Mouse (Mus musculus) kidney, embryonic 16.5 days (tissue): ENCODE data around the gene Tssk6. TPM values are rescaled to one million over a fixed set of nuclear protein-coding genes. Genes with fewer than 3 reads are reported as not detected.
"Not testable (repeated sequence)": the region's sequence is repeated elsewhere in the genome, so short reads cannot be mapped to it uniquely, and the experiment has no call there.

Experiments
- ATAC-seq: fragments of 200-750 bp; cut with Nextera tagmentation; 2 replicates; pipeline ENCODE4 v1.8.0; 2017; ENCODE audit warnings: moderate TSS enrichment; ENCODE audit not compliant: low FRiP score, low TSS enrichment
- H3K27ac ChIP-seq: fragments of 300-500 bp; sonication (generic); 2 replicates; pipeline ENCODE4 v1.5.1; 2014; ENCODE audit warnings: low read length
- H3K27me3 ChIP-seq: fragments of 300-500 bp; sonication (generic); 2 replicates; pipeline ENCODE4 v1.6.1; 2014; ENCODE audit warnings: low read length, control low read depth, mixed read lengths; ENCODE audit not compliant: insufficient read depth
- H3K36me3 ChIP-seq: fragments of 300-500 bp; sonication (generic); 2 replicates; pipeline ENCODE4 v1.6.1; 2014; ENCODE audit warnings: low read length, control low read depth, mixed read lengths; ENCODE audit not compliant: insufficient read depth
- H3K4me1 ChIP-seq: fragments of 300-500 bp; sonication (generic); 2 replicates; pipeline ENCODE4 v1.6.1; 2014; ENCODE audit warnings: low read length, control low read depth, mixed read lengths; ENCODE audit not compliant: insufficient read depth
- H3K4me2 ChIP-seq: fragments of 300-500 bp; sonication (generic); replicated peaks from 2 replicates; pipeline ENCODE4 v1.6.1; 2014; ENCODE audit warnings: low read depth, low read length
- H3K4me3 ChIP-seq: fragments of 300-500 bp; sonication (generic); 2 replicates; pipeline ENCODE4 v1.5.1; 2014; ENCODE audit warnings: mild to moderate bottlenecking, low read length
- H3K9ac ChIP-seq: fragments of 300-500 bp; sonication (generic); replicated peaks from 2 replicates; pipeline ENCODE4 v1.6.1; 2014; ENCODE audit warnings: low read length
- H3K9me3 ChIP-seq: fragments of 300-500 bp; sonication (generic); 2 replicates; pipeline ENCODE4 v1.6.1; 2016; ENCODE audit warnings: low read length, control low read depth
- WGBS: fragments of 180-500 bp; shearing (Covaris S2); extraction: QIAGEN DNeasy Blood & Tissue Kit; methylation state at CpG from one replicate; pipeline ENCODE4 v1.1.7; 2014; 5-methylcytosine and 5-hydroxymethylcytosine counted together
- polyA plus RNA-seq: library from polyadenylated mRNA; unstranded; fragments of >200 nt; fragmentation: Nextera tagmentation; extraction: Ambion mirVana; gene quantifications from 2 replicates; pipeline ENCODE4 v1.2.1, GENCODE M21; 2015

Gene Tssk6
- polyA plus RNA-seq, 1 experiment from 2014 or later, result 3.8 TPM

GRCm38 (mm10) chr8:69933811-69934210, 31.8 kb downstream of the Tssk6 start:
- 74% methylated on average over 2 of the region's 2 CpGs for WGBS
- ATAC-seq, result no peak

GRCm38 (mm10) chr8:69934582-69934981, 32.6 kb downstream of the Tssk6 start:
- WGBS, result 74% methylated on average over 5 of the region's 5 CpGs
- no peaks in the 10 kb centered on the region for H3K27me3 ChIP-seq
- no peak overlapping the region for H3K4me2 ChIP-seq
- H3K4me3 ChIP-seq, result no peak overlapping the region
- peaks cover 27% of the 10 kb centered on the region for H3K4me1 ChIP-seq
- H3K9ac ChIP-seq, result 0 out of 2 replicates have a peak overlapping the region, but pooled peaks have one; percentile 13
- peaks cover 19% of the 10 kb centered on the region; the same call in 1 of the 2 replicates for H3K36me3 ChIP-seq
- no peaks in the 10 kb centered on the region for H3K9me3 ChIP-seq
- H3K27ac ChIP-seq, result peak overlapping the region; percentile 20; the same call in 1 of the 2 replicates
- ATAC-seq, result no peak

More at GRCm38 (mm10) chr8:69933811-69934210, 31.8 kb downstream of the Tssk6 start:
- Histone ChIP-seq H3K9ac (no peak overlapping the region), H3K27ac (no peak overlapping the region), H3K36me3 (peaks cover 19% of the 10 kb centered on the region; the same call in 1 of the 2 replicates), H3K9me3 (no peaks in the 10 kb centered on the region), H3K4me3 (no peak overlapping the region), H3K4me1 (peaks cover 24% of the 10 kb centered on the region), H3K27me3 (no peaks in the 10 kb centered on the region), H3K4me2 (no peak overlapping the region)

- Histone ChIP-seq H3K27me3 (no peaks in the 10 kb centered on the region), H3K4me3 (no peak overlapping the region), H3K36me3 (peaks cover 19% of the 10 kb centered on the region; the same call in 1 of the 2 replicates), H3K27ac (0 out of 2 replicates have a peak overlapping the region, but pooled peaks have one; percentile 11), H3K4me1 (peaks cover 35% of the 10 kb centered on the region), H3K4me2 (no peak overlapping the region), H3K9me3 (no peaks in the 10 kb centered on the region), H3K9ac (no peak overlapping the region)
- no peak for ATAC-seq
- WGBS, result 100% methylated on average over 3 of the region's 3 CpGs
Measured at GRCm38 (mm10) chr8:69935431-69935830, 33.4 kb downstream of the Tssk6 start.

- Histone ChIP-seq H3K4me3 (no peak overlapping the region), H3K27ac (peak overlapping the region; percentile 81), H3K9ac (peak overlapping the region; percentile 0; the same call in 1 of the 2 replicates), H3K9me3 (no peaks in the 10 kb centered on the region), H3K4me2 (no peak overlapping the region), H3K27me3 (no peaks in the 10 kb centered on the region), H3K4me1 (peaks cover 39% of the 10 kb centered on the region), H3K36me3 (peaks cover 16% of the 10 kb centered on the region; the same call in 1 of the 2 replicates)
- 64% methylated on average over 7 of the region's 7 CpGs for WGBS
- peak; percentile 77 for ATAC-seq
Measured at GRCm38 (mm10) chr8:69936050-69936794, 34.2 kb downstream of the Tssk6 start.

- H3K4me3 ChIP-seq, result no peak overlapping the region
- H3K27ac ChIP-seq, result no peak overlapping the region
- H3K27me3 ChIP-seq, result no peaks in the 10 kb centered on the region
- no peak overlapping the region; the same call in 1 of the 2 replicates for H3K9ac ChIP-seq
- WGBS, result 83% methylated on average over 3 of the region's 3 CpGs
- ATAC-seq, result no peak
- H3K36me3 ChIP-seq, result peaks cover 13% of the 10 kb centered on the region; the same call in 1 of the 2 replicates
- no peak overlapping the region for H3K4me2 ChIP-seq
- no peaks in the 10 kb centered on the region for H3K9me3 ChIP-seq
- peaks cover 39% of the 10 kb centered on the region for H3K4me1 ChIP-seq
Measured at GRCm38 (mm10) chr8:69937466-69937865, 35.5 kb downstream of the Tssk6 start.

- Histone ChIP-seq H3K4me2 (no peak overlapping the region), H3K27me3 (no peaks in the 10 kb centered on the region), H3K9ac (no peak overlapping the region), H3K4me1 (peaks cover 39% of the 10 kb centered on the region), H3K36me3 (peaks cover 13% of the 10 kb centered on the region; the same call in 1 of the 2 replicates), H3K27ac (no peak overlapping the region), H3K4me3 (no peak overlapping the region), H3K9me3 (no peaks in the 10 kb centered on the region)
- no peak for ATAC-seq
- WGBS, result 70% methylated on average over 6 of the region's 6 CpGs
Measured at GRCm38 (mm10) chr8:69938245-69938982, 36.4 kb downstream of the Tssk6 start.

- Histone ChIP-seq H3K4me2 (no peak overlapping the region), H3K4me3 (no peak overlapping the region), H3K4me1 (peaks cover 39% of the 10 kb centered on the region), H3K9ac (no peak overlapping the region), H3K27me3 (no peaks in the 10 kb centered on the region), H3K36me3 (peaks cover 8% of the 10 kb centered on the region; the same call in 1 of the 2 replicates), H3K9me3 (no peaks in the 10 kb centered on the region), H3K27ac (peak overlapping the region; percentile 52)
- peak; percentile 89 for ATAC-seq
- whole genome bisulfite sequencing, result 15% methylated on average over 3 of the region's 3 CpGs
Measured at GRCm38 (mm10) chr8:69939633-69940032, 37.6 kb downstream of the Tssk6 start.

- peaks cover 4% of the 10 kb centered on the region; the same call in 1 of the 2 replicates for H3K36me3 ChIP-seq
- WGBS, result 91% methylated on average over 2 of the region's 2 CpGs
- no peak overlapping the region for H3K4me3 ChIP-seq
- H3K4me1 ChIP-seq, result peaks cover 38% of the 10 kb centered on the region
- H3K9me3 ChIP-seq, result no peaks in the 10 kb centered on the region
- no peaks in the 10 kb centered on the region for H3K27me3 ChIP-seq
- H3K27ac ChIP-seq, result peak overlapping the region; percentile 52
- no peak overlapping the region for H3K4me2 ChIP-seq
- no peak overlapping the region for H3K9ac ChIP-seq
- no peak for ATAC-seq
Measured at GRCm38 (mm10) chr8:69940386-69940785, 38.4 kb downstream of the Tssk6 start.

- not testable (repeated sequence) for H3K27ac ChIP-seq, H3K27me3 ChIP-seq, H3K4me2 ChIP-seq, ATAC-seq, H3K4me3 ChIP-seq, H3K36me3 ChIP-seq, H3K9me3 ChIP-seq, H3K9ac ChIP-seq
- peaks cover 19% of the 10 kb centered on the region for H3K4me1 ChIP-seq
- 91% methylated on average over 2 of the region's 3 CpGs for WGBS
Measured at GRCm38 (mm10) chr8:69942495-69942894, 40.5 kb downstream of the Tssk6 start.
